Mouse (Mus musculus) olfactory bulb, adult 2 months (tissue): Measurements from ENCODE around the gene S100a4.

Experiments used
- CTCF ChIP-seq: fragments of 200-500 bp; IDR thresholded peaks from 2 replicates; pipeline ENCODE4 v1.5.1; 2012; ENCODE audit warnings: low read depth, mild to moderate bottlenecking, low read length, moderate library complexity; ENCODE audit not compliant: insufficient read depth
- POLR2A ChIP-seq: fragments of 200-500 bp; IDR thresholded peaks from 2 replicates; pipeline ENCODE4 v1.6.1; 2012; ENCODE audit warnings: mild to moderate bottlenecking, low read depth, low read length, moderate library complexity; ENCODE audit not compliant: insufficient read depth

- TF ChIP-seq CTCF = no peak
- TF ChIP-seq POLR2A = no peak
Measured at GRCm38 (mm10) chr3:90600036-90600435, 3.5 kb upstream of the S100a4 start.
